Mouse (Mus musculus) CH12.LX (cell line): ENCODE data around the gene Ush2a.

Experiments
- CTCF ChIP-seq, 2 experiments: IDR thresholded peaks in 1 of 2; conservative IDR thresholded peaks in 1 of 2; 2 replicates each; pipeline ENCODE4 v1.5.1; 2011 to 2012; ENCODE audit warnings: low read depth in 2 of 2, low read length in 2 of 2, improper control_type of control experiment in 1 of 2, inconsistent platforms in 1 of 2, mild to moderate bottlenecking in 1 of 2, moderate library complexity in 1 of 2
- ZNF384 ChIP-seq: IDR thresholded peaks from 2 replicates; pipeline ENCODE4 v1.6.1; 2012; ENCODE audit warnings: low read depth, low read length, improper control_type of control experiment, inconsistent platforms

- TF ChIP-seq CTCF (conservative IDR thresholded peaks at IDR 0.05 in 1 of 2, IDR thresholded peaks at IDR 0.05 in 1 of 2; ENCODE audit: low read depth in 2 of 2, low read length in 2 of 2) (no peak), ZNF384 (no peak)
These were observed 743.0 kb downstream of the Ush2a start for GRCm38 (mm10) chr1:189004774-189005173.
